ENCODE assay signal across 22 mouse cellular contexts in the genomic region with DNA sequence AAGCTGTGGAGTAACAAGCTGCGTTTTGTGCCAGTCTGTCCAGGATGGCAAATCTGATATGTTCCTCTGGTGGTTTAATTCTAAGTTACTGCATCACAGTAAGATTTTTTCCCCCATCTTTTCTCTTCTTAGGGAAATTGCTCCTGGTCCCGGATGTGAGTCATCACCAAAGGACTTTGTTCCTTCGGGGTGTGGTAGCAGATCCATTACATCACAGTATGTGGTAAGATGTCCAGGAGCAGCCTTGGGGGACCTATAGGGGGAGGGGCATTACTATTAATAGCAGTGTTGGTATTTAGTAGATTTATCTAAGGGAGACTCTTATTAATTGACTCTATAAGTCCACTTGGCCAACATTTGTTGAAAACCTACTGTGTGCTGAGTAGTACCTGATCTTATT. TPM values are rescaled to one million over a fixed set of nuclear protein-coding genes. Genes with fewer than 3 reads are reported as not detected.
DNase-seq lines count a peak whose midpoint lies in the region; ATAC-seq lines count a peak whose summit lies in the region.
"Had no signal": no experiment of that assay in that cellular context is flagged by ENCODE, and none has a peak within 500 bp of the region (broad histone marks: within the 10 kb centered on the region; RNA-seq: fewer than 3 reads in every experiment).

No protein-coding gene starts in this region.

- no peak overlapping the region for H3K4me3 ChIP-seq in limb, embryonic 10.5 days
- H3K4me3 ChIP-seq: heart, embryonic 13.5 days; liver, embryonic 13.5 days; midbrain, embryonic 15.5 days had no signal

- no peaks in the 10 kb centered on the region for H3K27me3 ChIP-seq in limb, embryonic 10.5 days (ENCODE audit: low read depth, poor library complexity, severe bottlenecking)
- H3K27me3 ChIP-seq: liver, embryonic 13.5 days; midbrain, embryonic 15.5 days had no signal

- no peak overlapping the region for H3K27ac ChIP-seq in limb, embryonic 10.5 days
- H3K27ac ChIP-seq: heart, embryonic 13.5 days; liver, embryonic 13.5 days; midbrain, embryonic 15.5 days had no signal

- WGBS in limb, embryonic 10.5 days = 90% methylated on average over 3 of the region's 3 CpGs

- H3K4me1 ChIP-seq in limb, embryonic 10.5 days = peaks cover 9% of the 10 kb centered on the region
- H3K4me1 ChIP-seq: midbrain, embryonic 15.5 days had no signal

- H3K36me3 ChIP-seq in limb, embryonic 10.5 days = no peaks in the 10 kb centered on the region
- H3K36me3 ChIP-seq: heart, embryonic 13.5 days; liver, embryonic 13.5 days; midbrain, embryonic 15.5 days had no signal

- no peaks in the 10 kb centered on the region for H3K9me3 ChIP-seq in limb, embryonic 10.5 days (replicated peaks)
- H3K9me3 ChIP-seq: heart, embryonic 13.5 days; liver, embryonic 13.5 days; midbrain, embryonic 15.5 days had no signal

- peak; percentile 28 for DNase-seq in lung, postnatal 36 days
- DNase-seq in lung, postnatal 14 days = no peak
- DNase-seq in R1 (ENCODE audit: low read depth, low spot score) = peak; percentile 52
- DNase-seq in limb, embryonic 10.5 days (ENCODE audit: low spot score) = no peak
- DNase-seq in frontal cortex, postnatal 25 days (ENCODE audit: low spot score in 2 of 2) = no peak
- DNase-seq in frontal cortex, adult 2 months (ENCODE audit: extremely low spot score in 1 of 2, low spot score in 1 of 2) = no peak
- DNase-seq: adrenal gland, postnatal 10 days; cerebellum, adult 9-10 months; gastrocnemius, postnatal 14 days; kidney, postnatal 10 days; liver, embryonic 13.5 days; right cerebral cortex, postnatal 14 days; thymus, adult 2 months had no signal

- peak; percentile 69 for ATAC-seq in megakaryocyte progenitor cell, adult 5-6 weeks (replicated peaks; ENCODE audit: poor library complexity)
- ATAC-seq: forebrain, embryonic 16.5 days; midbrain, embryonic 15.5 days had no signal

RNA-seq across cellular contexts. Expression of gene Stom, which starts 5.8 kb away (rescaled TPM):
- 71.2 and 72.0 TPM in 2 replicates for total RNA-seq in megakaryocyte progenitor cell, adult 5-6 weeks (2015)
- total RNA-seq in megakaryocyte progenitor cell, adult 5-6 weeks (2017) = 131 and 167 TPM in 2 replicates
- polyA plus RNA-seq in limb, embryonic 10.5 days (2016; fragmentation: Nextera tagmentation; extraction: Ambion mirVana) = 10.2 and 10.3 TPM in 2 replicates
- polyA plus RNA-seq in frontal cortex, adult 2 months (2012; rRNA removed) = 16.9 and 20.3 TPM in 2 replicates

RNA-seq across cellular contexts. Expression of gene 4930568D16Rik, which starts 24.9 kb away (rescaled TPM):
- not detected in 2 replicates for total RNA-seq in megakaryocyte progenitor cell, adult 5-6 weeks (2015)
- total RNA-seq in megakaryocyte progenitor cell, adult 5-6 weeks (2017) = not detected in 2 replicates
- polyA plus RNA-seq in limb, embryonic 10.5 days (2016; fragmentation: Nextera tagmentation; extraction: Ambion mirVana) = not detected in 2 replicates
- polyA plus RNA-seq in frontal cortex, adult 2 months (2012; rRNA removed) = not detected in 2 replicates
- total RNA-seq: adrenal gland, postnatal 10 days; gastrocnemius, postnatal 14 days; hematopoietic stem cell, adult 5-6 weeks; layer of hippocampus, postnatal 14 days; left cerebral cortex, postnatal 25 days had no signal
- polyA plus RNA-seq: forebrain, embryonic 16.5 days; heart, embryonic 13.5 days; intestine, embryonic 14.5 days; liver, embryonic 13.5 days; midbrain, embryonic 15.5 days; neural tube, embryonic 11.5 days; thymus, adult 2 months had no signal

RNA-seq across cellular contexts. Expression of gene 4930402F06Rik, which starts 54.4 kb away (rescaled TPM):
- not detected in 2 replicates for total RNA-seq in megakaryocyte progenitor cell, adult 5-6 weeks (2015)
- total RNA-seq in megakaryocyte progenitor cell, adult 5-6 weeks (2017) = not detected in 2 replicates
- not detected in 2 replicates for polyA plus RNA-seq in limb, embryonic 10.5 days (2016; fragmentation: Nextera tagmentation; extraction: Ambion mirVana)
- polyA plus RNA-seq in frontal cortex, adult 2 months (2012; rRNA removed) = not detected in 2 replicates
- total RNA-seq: adrenal gland, postnatal 10 days; gastrocnemius, postnatal 14 days; hematopoietic stem cell, adult 5-6 weeks; layer of hippocampus, postnatal 14 days; left cerebral cortex, postnatal 25 days had no signal
- polyA plus RNA-seq: forebrain, embryonic 16.5 days; heart, embryonic 13.5 days; intestine, embryonic 14.5 days; liver, embryonic 13.5 days; midbrain, embryonic 15.5 days; neural tube, embryonic 11.5 days; thymus, adult 2 months had no signal

Comparison
In these comparisons a context has a peak if more than half of its experiments do, and no peak if none do; other contexts are left out.
1. DNase-seq: peak in lung, postnatal 36 days (single experiment) and R1 (single experiment); none in lung, postnatal 14 days (single experiment), limb, embryonic 10.5 days (single experiment), frontal cortex, postnatal 25 days (0 of 2) and frontal cortex, adult 2 months (0 of 2).